Mouse (Mus musculus) stomach, embryonic 14.5 days (tissue): Measurements from ENCODE around the gene Nfat5. TPM values are rescaled to one million over a fixed set of nuclear protein-coding genes. Genes with fewer than 3 reads are reported as not detected.

Experiments
- ATAC-seq: fragments of 200-750 bp; cut with Nextera tagmentation; 2 replicates; pipeline ENCODE4 v1.8.0; 2017; ENCODE audit warnings: low read depth, moderate TSS enrichment; ENCODE audit not compliant: insufficient number of reproducible peaks, insufficient read depth, low FRiP score
- H3K27ac ChIP-seq: fragments of 300-500 bp; sonication (generic); 2 replicates; pipeline ENCODE4 v1.5.1; 2014; ENCODE audit warnings: mild to moderate bottlenecking, low read length, moderate library complexity, mixed read lengths
- H3K27me3 ChIP-seq: fragments of 300-500 bp; sonication (generic); 2 replicates; pipeline ENCODE4 v1.6.1; 2014; ENCODE audit warnings: low read length, control low read depth, mixed read lengths; ENCODE audit not compliant: control insufficient read depth, insufficient read depth
- H3K36me3 ChIP-seq: fragments of 300-500 bp; sonication (generic); 2 replicates; pipeline ENCODE4 v1.6.1; 2014; ENCODE audit warnings: mild to moderate bottlenecking, control low read depth, low read length, moderate library complexity, mixed read lengths; ENCODE audit not compliant: control insufficient read depth, insufficient read depth
- H3K4me1 ChIP-seq: fragments of 300-500 bp; sonication (generic); 2 replicates; pipeline ENCODE4 v1.6.1; 2014; ENCODE audit warnings: low read length, control low read depth, mixed read lengths; ENCODE audit not compliant: control insufficient read depth, insufficient read depth
- H3K4me2 ChIP-seq: fragments of 300-500 bp; sonication (generic); replicated peaks from 2 replicates; pipeline ENCODE4 v1.6.1; 2014; ENCODE audit warnings: low read depth, low read length, control low read depth
- H3K4me3 ChIP-seq: fragments of 300-500 bp; sonication (generic); 2 replicates; pipeline ENCODE4 v1.5.1; 2014; ENCODE audit warnings: low read depth, low read length, control low read depth
- H3K9ac ChIP-seq: fragments of 300-500 bp; sonication (generic); replicated peaks from 2 replicates; pipeline ENCODE4 v1.6.1; 2014; ENCODE audit warnings: low read depth, mild to moderate bottlenecking, control low read depth, low read length, moderate library complexity, mixed read lengths
- H3K9me3 ChIP-seq: fragments of 300-500 bp; sonication (generic); 2 replicates; pipeline ENCODE4 v1.6.1; 2016; ENCODE audit warnings: low read depth, low read length, control low read depth; ENCODE audit not compliant: control insufficient read depth
- WGBS: fragments of 180-500 bp; shearing (Covaris S2); extraction: QIAGEN DNeasy Blood & Tissue Kit; methylation state at CpG from one replicate; pipeline ENCODE4 v1.1.7; 2014; 5-methylcytosine and 5-hydroxymethylcytosine counted together
- polyA plus RNA-seq: library from polyadenylated mRNA; unstranded; fragments of >200 nt; fragmentation: Nextera tagmentation; extraction: Ambion mirVana; gene quantifications from 2 replicates; pipeline ENCODE4 v1.2.1, GENCODE M21; 2014

The Nfat5 gene
- 19.0 and 20.7 TPM in 2 replicates for polyA plus RNA-seq

GRCm38 (mm10) chr8:107292928-107293601 lies at the start of gene Nfat5:
TSS of gene Nfat5 (plus strand) at chr8:107293470.
- Histone ChIP-seq H3K4me3 (peak within 1 kb of the TSS; percentile 91), H3K4me2 (peak within 1 kb of the TSS; percentile 64), H3K27me3 (no peaks in the 10 kb centered on the region), H3K36me3 (no peaks in the 10 kb centered on the region; the same call in 1 of the 2 replicates), H3K4me1 (peaks cover 6% of the 10 kb centered on the region; the same call in 1 of the 2 replicates), H3K9me3 (no peaks in the 10 kb centered on the region), H3K9ac (peak within 1 kb of the TSS; percentile 93), H3K27ac (peak within 1 kb of the TSS; percentile 97)
- peak; percentile 96 for ATAC-seq
- under 1% methylated on average over 46 of the region's 49 CpGs for WGBS

- ATAC-seq, result no peak
- H3K4me1 ChIP-seq, result no peaks in the 10 kb centered on the region
- no peaks in the 10 kb centered on the region for H3K36me3 ChIP-seq
- no peaks in the 10 kb centered on the region for H3K9me3 ChIP-seq
- no peaks in the 10 kb centered on the region for H3K27me3 ChIP-seq
- no peak overlapping the region for H3K9ac ChIP-seq
- no peak overlapping the region for H3K4me2 ChIP-seq
- 71% methylated on average over 8 of the region's 8 CpGs for WGBS
- no peak overlapping the region for H3K4me3 ChIP-seq
- H3K27ac ChIP-seq, result no peak overlapping the region
Observed at GRCm38 (mm10) chr8:107244218-107244617, 49.1 kb upstream of the Nfat5 start.

GRCm38 (mm10) chr8:107248456-107248855 lies 44.8 kb upstream of the Nfat5 start:
- no peak for ATAC-seq
- peaks cover 11% of the 10 kb centered on the region for H3K4me1 ChIP-seq
- no peak overlapping the region for H3K4me2 ChIP-seq
- no peaks in the 10 kb centered on the region for H3K36me3 ChIP-seq
- WGBS, result 54% methylated on average over 6 of the region's 6 CpGs
- H3K4me3 ChIP-seq, result no peak overlapping the region
- no peak overlapping the region for H3K27ac ChIP-seq
- no peak overlapping the region for H3K9ac ChIP-seq
- H3K9me3 ChIP-seq, result no peaks in the 10 kb centered on the region
- no peaks in the 10 kb centered on the region for H3K27me3 ChIP-seq

- Histone ChIP-seq H3K27me3 (no peaks in the 10 kb centered on the region), H3K9ac (no peak overlapping the region), H3K4me1 (peaks cover 22% of the 10 kb centered on the region), H3K36me3 (no peaks in the 10 kb centered on the region), H3K9me3 (no peaks in the 10 kb centered on the region), H3K4me3 (no peak overlapping the region), H3K27ac (no peak overlapping the region), H3K4me2 (no peak overlapping the region)
- 72% methylated on average over 5 of the region's 5 CpGs for WGBS
- no peak for ATAC-seq
Observed at GRCm38 (mm10) chr8:107251481-107252104, 41.7 kb upstream of the Nfat5 start.

GRCm38 (mm10) chr8:107253121-107253520 lies 40.1 kb upstream of the Nfat5 start:
- H3K4me1 ChIP-seq, result peaks cover 22% of the 10 kb centered on the region
- no peak for ATAC-seq
- H3K27me3 ChIP-seq, result no peaks in the 10 kb centered on the region
- no peak overlapping the region for H3K27ac ChIP-seq
- H3K4me3 ChIP-seq, result no peak overlapping the region
- no peak overlapping the region for H3K4me2 ChIP-seq
- H3K9me3 ChIP-seq, result no peaks in the 10 kb centered on the region
- 50% methylated on average over 6 of the region's 6 CpGs for WGBS
- no peak overlapping the region for H3K9ac ChIP-seq
- no peaks in the 10 kb centered on the region for H3K36me3 ChIP-seq

- 66% methylated on average over 3 of the region's 3 CpGs for WGBS
- no peak overlapping the region for H3K27ac ChIP-seq
- no peaks in the 10 kb centered on the region for H3K9me3 ChIP-seq
- H3K4me1 ChIP-seq, result peaks cover 22% of the 10 kb centered on the region
- H3K36me3 ChIP-seq, result no peaks in the 10 kb centered on the region
- no peak overlapping the region for H3K9ac ChIP-seq
- no peaks in the 10 kb centered on the region for H3K27me3 ChIP-seq
- ATAC-seq, result no peak
- no peak overlapping the region for H3K4me2 ChIP-seq
- H3K4me3 ChIP-seq, result no peak overlapping the region
Observed at GRCm38 (mm10) chr8:107254403-107254802, 38.9 kb upstream of the Nfat5 start.

- H3K9me3 ChIP-seq, result no peaks in the 10 kb centered on the region
- no peak overlapping the region for H3K9ac ChIP-seq
- peaks cover 22% of the 10 kb centered on the region for H3K4me1 ChIP-seq
- H3K27me3 ChIP-seq, result no peaks in the 10 kb centered on the region
- no peak for ATAC-seq
- H3K27ac ChIP-seq, result no peak overlapping the region
- H3K4me2 ChIP-seq, result no peak overlapping the region
- 70% methylated on average over 11 of the region's 11 CpGs for WGBS
- no peaks in the 10 kb centered on the region for H3K36me3 ChIP-seq
- no peak overlapping the region for H3K4me3 ChIP-seq
Observed at GRCm38 (mm10) chr8:107254951-107255457, 38.3 kb upstream of the Nfat5 start.

- WGBS, result 43% methylated on average over 5 of the region's 5 CpGs
- Histone ChIP-seq H3K9me3 (no peaks in the 10 kb centered on the region), H3K4me1 (peaks cover 10% of the 10 kb centered on the region; the same call in 1 of the 2 replicates), H3K4me3 (no peak overlapping the region), H3K27me3 (no peaks in the 10 kb centered on the region), H3K27ac (peak overlapping the region; percentile 30; the same call in 1 of the 2 replicates), H3K36me3 (no peaks in the 10 kb centered on the region), H3K9ac (no peak overlapping the region), H3K4me2 (no peak overlapping the region)
- no peak for ATAC-seq
Observed at GRCm38 (mm10) chr8:107257223-107257622, 36.0 kb upstream of the Nfat5 start.
